Mouse (Mus musculus) left cerebral cortex, postnatal 4 days (tissue): ENCODE data around the gene Gpc3. TPM values are rescaled to one million over a fixed set of nuclear protein-coding genes. Genes with fewer than 3 reads are reported as not detected.
"Not testable (repeated sequence)": the region's sequence is repeated elsewhere in the genome, so short reads cannot be mapped to it uniquely, and the experiment has no call there.

Experiments
- DNase-seq: peaks from one replicate; pipeline ENCODE4 v3.0.0-alpha.2; 2022
- intact Hi-C: fragments of 180-260 bp; cut with DNase I; formaldehyde crosslinking; loops from one replicate; pipeline ENCODE4 v1.15.1; 2025
- total RNA-seq, 2 experiments: library from RNA; stranded (reverse); gene quantifications; 2 replicates each; pipeline ENCODE4 v1.2.3; 2021

The Gpc3 gene
- total RNA-seq, 2 experiments from 2014 or later, result 22.4 to 23.5 TPM

DNA sequence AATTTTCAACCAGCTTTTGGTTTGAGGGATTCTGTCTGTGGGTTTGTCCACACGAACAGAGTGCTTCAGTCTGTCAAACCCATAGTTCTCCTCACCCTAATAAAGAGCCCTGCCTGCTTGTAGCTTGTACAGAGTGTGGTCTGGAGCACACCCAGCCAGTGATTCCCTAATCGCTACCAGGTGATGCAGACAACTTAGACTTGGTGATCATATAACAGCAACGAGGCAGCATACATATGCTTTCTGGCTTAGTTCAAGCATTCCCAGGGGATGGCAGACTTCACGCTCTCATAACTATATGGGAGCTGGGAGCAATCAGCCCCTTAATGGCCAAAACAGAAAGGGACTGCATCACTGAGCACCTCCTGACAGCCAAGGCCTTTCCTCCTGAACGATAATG is 188.1 kb downstream of the Gpc3 start:
- no peak for DNase-seq
- intact Hi-C loops, result no loop called here

DNA sequence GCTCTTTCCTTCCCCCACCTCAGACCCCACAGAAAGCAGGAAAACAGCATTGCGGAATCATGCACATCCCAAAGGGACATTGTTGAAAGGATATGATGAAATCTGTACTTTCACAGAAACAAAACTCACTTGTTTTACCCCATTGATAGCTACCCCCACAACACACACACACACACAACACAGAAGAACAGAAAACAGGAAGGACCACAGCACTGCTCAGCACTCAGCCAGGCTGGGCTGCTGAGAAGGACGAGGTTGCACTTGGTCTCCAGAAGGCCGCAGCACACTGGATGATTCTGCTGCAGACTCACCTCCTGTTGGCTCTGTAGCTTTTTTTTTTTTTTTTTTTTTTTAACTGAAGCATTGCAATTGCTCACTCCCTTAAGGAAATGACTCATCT is 193.9 kb downstream of the Gpc3 start:
- intact Hi-C loops, result no loop called here
- no peak for DNase-seq

GRCm38 (mm10) chrX:52412936-52413335 is 200.8 kb downstream of the Gpc3 start:
- no peak for DNase-seq
- intact Hi-C loops, result no loop called here

GRCm38 (mm10) chrX:52401188-52401587 is 212.6 kb downstream of the Gpc3 start:
- DNase-seq, result no peak
- intact Hi-C loops, result no loop called here

DNA sequence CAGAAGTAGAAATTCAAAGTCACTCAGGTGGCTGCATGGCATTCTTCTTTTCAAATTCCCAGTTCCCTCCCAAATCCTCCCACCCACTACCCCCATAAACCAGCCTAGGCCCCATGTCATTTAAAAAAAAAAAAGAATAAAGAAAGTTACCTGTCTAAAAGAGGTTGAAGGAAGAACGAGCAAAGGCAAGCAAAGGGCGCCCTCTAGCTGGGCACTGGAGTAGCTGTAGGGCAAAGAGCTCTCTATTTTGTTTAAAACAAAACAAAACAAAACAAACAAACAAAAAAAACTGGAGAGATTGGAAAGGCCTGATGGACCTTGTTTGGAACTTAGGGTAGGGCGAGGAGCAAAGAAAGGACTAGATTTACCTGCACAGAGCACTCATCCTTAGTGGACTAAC is 238.6 kb downstream of the Gpc3 start:
- intact Hi-C loops, result no loop called here
- no peak for DNase-seq

- intact Hi-C loops, result loop anchor here (5.0 kb wide), 1 partner anchor 977 kb away; no protein-coding TSS in a partner anchor
- no peak for DNase-seq
Observed at GRCm38 (mm10) chrX:52374209-52374608, 239.5 kb downstream of the Gpc3 start.

- DNase-seq, result no peak
- intact Hi-C loops, result loop anchor here (5.0 kb wide), 1 partner anchor 975 kb away; no protein-coding TSS in a partner anchor
Observed at GRCm38 (mm10) chrX:52372436-52372835, 241.3 kb downstream of the Gpc3 start.

DNA sequence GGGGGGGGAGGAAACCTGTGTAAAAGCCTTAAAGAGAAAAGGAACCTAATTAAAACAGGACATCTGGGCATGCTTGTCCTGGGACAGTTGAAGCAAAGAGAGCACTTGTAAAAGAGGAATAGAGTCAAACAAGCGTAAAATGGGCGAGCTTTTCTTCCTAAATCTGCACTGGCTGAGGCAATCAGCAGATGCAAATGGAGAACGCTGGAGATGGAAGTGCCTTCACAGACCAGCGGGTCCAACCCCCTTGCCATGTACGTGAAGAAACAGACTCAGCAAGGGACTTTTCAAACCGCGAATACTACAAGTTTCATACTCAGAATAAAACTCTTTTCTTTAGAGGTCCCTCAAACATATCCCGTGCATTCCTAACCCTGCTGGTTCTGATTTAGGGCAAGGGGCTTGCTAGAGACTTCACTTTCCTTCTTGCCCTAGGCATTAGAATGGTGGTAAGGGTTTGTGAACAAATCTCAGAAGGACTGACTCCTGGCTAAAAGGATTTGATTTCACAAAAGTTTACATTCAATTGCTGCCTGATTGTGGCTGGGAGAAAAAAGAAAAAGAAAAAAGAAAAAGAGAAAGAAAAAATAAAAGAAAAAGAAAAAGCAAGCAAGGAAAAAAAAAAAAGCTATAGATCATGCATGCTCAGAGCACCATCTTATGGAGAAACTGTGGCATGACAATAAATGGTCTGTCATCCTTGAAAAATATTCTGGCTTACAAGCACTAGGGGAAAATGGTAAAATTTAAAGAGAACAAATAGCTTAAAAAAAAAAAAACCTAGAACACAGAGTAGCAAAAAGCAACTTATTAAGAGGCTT is 243.6 kb downstream of the Gpc3 start:
- intact Hi-C loops, result loop anchor here (5.0 kb wide), 1 partner anchor 973 kb away; no protein-coding TSS in a partner anchor
- DNase-seq, result no peak

DNA sequence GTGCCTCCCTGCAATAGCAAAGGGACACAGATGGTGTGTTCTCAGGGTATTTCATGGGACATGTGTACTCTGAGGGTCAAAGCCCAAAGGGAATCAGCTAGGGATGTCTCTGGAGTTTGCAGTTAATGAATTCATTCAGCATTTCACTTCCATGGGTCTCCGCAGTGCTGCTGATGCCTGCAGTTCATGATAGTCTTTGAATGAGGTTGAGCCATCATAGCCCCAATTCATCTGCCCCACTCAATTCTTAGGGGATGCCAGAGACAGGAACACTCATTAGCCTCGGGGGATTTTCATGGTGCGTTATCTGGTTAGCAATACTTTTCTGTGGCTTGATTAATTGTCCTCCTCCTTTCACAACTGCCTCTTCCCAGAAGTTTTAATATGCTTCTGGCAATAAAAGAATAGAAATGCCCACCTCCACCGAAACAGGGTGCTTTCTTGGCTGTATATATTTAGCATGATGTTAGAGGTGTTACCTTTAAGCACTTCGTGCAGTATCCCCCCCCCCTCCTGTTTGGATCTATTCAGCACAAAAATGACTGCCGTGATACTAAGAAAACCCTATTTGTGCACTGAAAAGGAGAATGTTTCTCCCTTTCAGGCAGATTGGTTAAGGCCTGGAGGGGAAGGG is 244.3 kb downstream of the Gpc3 start:
- intact Hi-C loops, result no loop called here
- no peak for DNase-seq

GRCm38 (mm10) chrX:52366826-52367225 is 246.9 kb downstream of the Gpc3 start:
- intact Hi-C loops, result no loop called here

DNA sequence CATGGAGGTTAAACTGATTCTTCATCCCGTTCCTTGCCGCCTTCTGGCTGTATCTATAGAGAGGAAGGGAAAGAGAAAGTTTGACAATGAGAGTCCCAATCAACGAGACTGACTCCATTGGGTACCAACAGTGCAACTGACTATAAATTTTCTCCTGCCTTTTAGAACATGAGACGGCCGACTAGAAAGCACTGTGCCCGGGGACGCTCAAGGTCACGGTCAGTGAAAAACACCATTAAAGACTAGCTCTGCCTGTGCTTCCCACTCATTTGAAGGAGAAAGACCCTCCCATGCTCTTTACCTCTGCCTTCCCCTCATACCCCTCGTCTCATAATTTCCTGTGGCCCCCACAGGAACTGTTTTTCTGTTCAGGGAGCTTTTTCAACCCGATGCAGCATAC is 248.0 kb downstream of the Gpc3 start:
- no peak for DNase-seq
- intact Hi-C loops, result no loop called here

More at GRCm38 (mm10) chrX:52366826-52367225, 246.9 kb downstream of the Gpc3 start:
- no peak for DNase-seq

- intact Hi-C loops, result no loop called here
- no peak for DNase-seq
Observed at GRCm38 (mm10) chrX:52362241-52363011, 251.3 kb downstream of the Gpc3 start.

DNA sequence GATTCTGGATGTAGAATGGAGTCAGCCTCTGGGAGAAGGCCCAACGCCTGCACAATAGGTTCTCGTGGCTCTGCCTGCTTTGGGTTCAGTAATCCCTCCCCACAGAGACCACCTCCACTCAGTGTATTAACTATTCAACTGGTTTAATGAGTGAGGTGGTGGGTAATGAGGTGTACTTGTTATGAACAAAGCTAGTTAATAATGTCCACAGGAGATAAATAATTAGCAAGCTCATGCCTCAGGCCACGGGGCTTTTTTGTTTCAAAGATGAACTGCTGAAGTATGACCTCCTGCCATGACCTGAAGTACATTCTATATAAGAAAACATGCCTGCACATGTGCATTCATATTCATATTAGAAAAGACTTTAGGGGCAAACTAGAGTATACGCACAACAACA is 260.8 kb downstream of the Gpc3 start:
- no peak for DNase-seq

DNA sequence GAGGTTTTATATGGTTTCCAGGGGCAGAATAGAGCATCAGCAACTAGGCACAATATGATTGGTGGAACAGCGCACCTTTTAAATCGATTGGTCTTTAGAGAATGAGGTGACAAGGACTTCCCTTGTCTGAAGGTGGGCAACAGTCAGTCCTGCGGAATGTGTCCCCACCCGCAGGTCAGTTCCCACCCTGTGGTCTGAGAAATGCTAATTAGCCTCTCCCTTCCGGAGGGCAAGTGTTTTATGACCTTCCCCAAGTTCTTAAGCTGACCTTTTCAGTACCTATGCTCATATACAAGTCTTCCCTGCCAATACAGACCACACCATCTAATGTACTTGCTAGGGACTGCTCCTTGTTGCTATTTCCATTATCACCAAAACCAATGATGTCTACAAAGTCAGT is 263.1 kb downstream of the Gpc3 start:
- DNase-seq, intact Hi-C loops: not testable (repeated sequence)

More for the DNA sequence above, 260.8 kb downstream of the Gpc3 start:
- intact Hi-C loops, result no loop called here

DNA sequence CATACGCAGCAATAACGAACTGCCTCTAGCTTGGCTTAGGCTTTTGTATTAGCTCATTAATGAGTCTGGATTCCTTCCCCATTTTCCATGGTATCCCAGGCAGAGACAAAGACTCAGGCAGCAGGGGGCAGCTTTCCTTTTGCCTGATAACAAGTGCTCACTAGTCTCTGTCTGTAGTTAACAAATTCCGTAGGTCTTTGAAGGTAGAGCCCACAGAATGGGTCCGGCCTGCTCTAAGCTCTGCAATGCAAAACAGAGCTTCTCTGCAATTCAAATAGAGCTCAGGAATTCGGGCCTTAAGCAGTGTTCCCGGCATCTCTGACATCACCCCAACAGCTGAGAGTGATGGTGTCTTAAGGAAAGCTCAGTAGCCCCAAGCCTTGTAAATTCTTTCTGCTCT is 265.0 kb downstream of the Gpc3 start:
- intact Hi-C loops, result no loop called here
- DNase-seq, result no peak

- intact Hi-C loops, result no loop called here
- no peak for DNase-seq
Observed at GRCm38 (mm10) chrX:52344018-52344417, 269.7 kb downstream of the Gpc3 start.

- intact Hi-C loops, result no loop called here
- no peak for DNase-seq
Observed at GRCm38 (mm10) chrX:52340251-52340650, 273.5 kb downstream of the Gpc3 start.

DNA sequence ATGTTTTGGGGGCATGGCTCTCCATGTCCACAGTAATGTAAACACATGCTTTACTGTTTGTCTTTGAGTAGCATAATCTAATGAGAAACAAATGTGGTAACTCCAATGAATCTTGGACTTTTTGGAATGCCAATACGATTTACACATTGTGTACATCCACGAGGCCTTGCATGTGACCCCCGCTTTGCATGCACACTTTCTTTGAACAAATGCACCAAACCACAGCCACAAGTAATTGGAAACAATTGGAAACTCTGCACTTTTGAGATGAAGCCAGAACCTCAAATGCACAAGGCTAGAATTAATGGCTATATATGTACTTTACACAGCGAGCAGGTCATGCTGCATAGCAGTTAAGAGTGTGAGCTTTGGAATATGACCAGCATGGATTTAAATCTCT is 292.0 kb downstream of the Gpc3 start:
- no peak for DNase-seq

GRCm38 (mm10) chrX:52320653-52321052 is 293.1 kb downstream of the Gpc3 start:
- intact Hi-C loops, result no loop called here
- DNase-seq, result no peak

More for the DNA sequence above, 292.0 kb downstream of the Gpc3 start:
- intact Hi-C loops, result no loop called here

DNA sequence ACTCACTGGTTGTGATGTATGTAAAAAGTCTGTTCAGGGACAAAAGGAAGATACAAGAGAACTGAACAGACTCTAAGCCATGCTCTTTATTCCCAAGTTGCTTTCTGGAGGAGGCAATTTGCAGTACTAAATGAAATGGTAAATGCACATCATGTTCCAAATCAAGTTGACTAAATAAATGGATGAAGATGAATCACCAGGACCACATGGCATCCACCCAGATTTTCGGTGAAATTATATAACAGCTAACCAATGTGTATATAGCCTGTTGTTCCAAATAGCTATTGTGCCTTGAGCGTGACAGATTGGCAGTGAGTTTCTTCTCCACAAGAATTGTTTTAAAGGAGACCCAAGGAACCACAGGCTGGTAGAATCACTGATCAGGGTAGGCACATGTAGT is 302.8 kb downstream of the Gpc3 start:
- no peak for DNase-seq
- intact Hi-C loops, result no loop called here

- intact Hi-C loops, result no loop called here
- DNase-seq, result no peak
Observed at GRCm38 (mm10) chrX:52305226-52305625, 308.5 kb downstream of the Gpc3 start.
